Mouse (Mus musculus) midbrain, embryonic 14.5 days (tissue): ENCODE measurements around the gene Gm7029. TPM values are rescaled to one million over a fixed set of nuclear protein-coding genes. Genes with fewer than 3 reads are reported as not detected.
"Not testable (repeated sequence)": the region's sequence is repeated elsewhere in the genome, so short reads cannot be mapped to it uniquely, and the experiment has no call there.

Experiments
- ATAC-seq: fragments of 200-750 bp; cut with Nextera tagmentation; 2 replicates; pipeline ENCODE4 v1.8.0; 2017; ENCODE audit warnings: moderate number of reproducible peaks, moderate library complexity; ENCODE audit not compliant: low FRiP score, low TSS enrichment
- DNase-seq: peaks from one replicate; pipeline ENCODE4 v3.0.0-alpha.2; 2015
- H3K27ac ChIP-seq: fragments of 300-500 bp; sonication (generic); replicated peaks from 2 replicates; pipeline ENCODE4 v1.5.1; 2014; ENCODE audit warnings: mild to moderate bottlenecking, low read depth, low read length, moderate library complexity
- H3K27me3 ChIP-seq: fragments of 300-500 bp; sonication (generic); 2 replicates; pipeline ENCODE4 v1.6.1; 2014; ENCODE audit warnings: low read length, control low read depth, mixed read lengths; ENCODE audit not compliant: control insufficient read depth, insufficient read depth
- H3K36me3 ChIP-seq: fragments of 300-500 bp; sonication (generic); 2 replicates; pipeline ENCODE4 v1.6.1; 2014; ENCODE audit warnings: low read length, control low read depth; ENCODE audit not compliant: control insufficient read depth, insufficient read depth
- H3K4me1 ChIP-seq: fragments of 300-500 bp; sonication (generic); 2 replicates; pipeline ENCODE4 v1.6.1; 2014; ENCODE audit warnings: mild to moderate bottlenecking, antibody characterized with exemption, low read length, control low read depth; ENCODE audit not compliant: control insufficient read depth, insufficient read depth
- H3K4me2 ChIP-seq: fragments of 300-500 bp; sonication (generic); 2 replicates; pipeline ENCODE4 v1.6.1; 2014; ENCODE audit warnings: mild to moderate bottlenecking, low read length, moderate library complexity
- H3K4me3 ChIP-seq: fragments of 300-500 bp; sonication (generic); replicated peaks from 2 replicates; pipeline ENCODE4 v1.5.1; 2014; ENCODE audit warnings: low read depth, low read length
- H3K9ac ChIP-seq: fragments of 300-500 bp; sonication (generic); replicated peaks from 2 replicates; pipeline ENCODE4 v1.6.1; 2014; ENCODE audit warnings: mild to moderate bottlenecking, low read length, moderate library complexity
- H3K9me3 ChIP-seq: fragments of 300-500 bp; sonication (generic); 2 replicates; pipeline ENCODE4 v1.6.1; 2016; ENCODE audit warnings: low read length, control low read depth, mixed read lengths; ENCODE audit not compliant: control insufficient read depth
- WGBS: fragments of 180-500 bp; shearing (Covaris S2); extraction: QIAGEN DNeasy Blood & Tissue Kit; methylation state at CpG from one replicate; pipeline ENCODE4 v1.1.7; 2014; 5-methylcytosine and 5-hydroxymethylcytosine counted together
- polyA plus RNA-seq: library from polyadenylated mRNA; unstranded; fragments of >200 nt; fragmentation: Nextera tagmentation; extraction: Ambion mirVana; gene quantifications from 2 replicates; pipeline ENCODE4 v1.2.1, GENCODE M21; 2014

Gene Gm7029
- polyA plus RNA-seq, 1 experiment from 2014 or later = not detected

DNA sequence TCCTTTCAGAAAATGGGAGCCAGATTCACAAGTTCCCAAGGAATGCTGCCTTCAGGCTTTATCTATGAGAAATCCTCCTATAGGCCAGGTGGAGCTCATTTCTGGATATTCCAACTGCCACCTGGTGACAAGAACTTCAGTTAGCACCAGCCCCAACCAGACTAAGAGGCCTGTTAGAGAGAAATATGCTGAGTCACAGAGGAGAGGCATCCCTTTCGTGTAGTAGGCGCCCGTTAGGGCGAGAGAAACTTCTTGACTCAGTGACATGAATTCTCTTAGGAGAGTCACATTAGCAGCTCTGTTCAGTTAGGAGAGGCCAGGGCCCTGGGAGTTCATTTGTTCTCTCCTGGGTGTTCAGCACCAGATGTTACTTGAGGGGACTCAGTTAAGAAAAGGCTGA, 26.0 kb downstream of the Gm7029 start:
- no peak overlapping the region for H3K9ac ChIP-seq
- WGBS = 84% methylated on average over 4 of the region's 4 CpGs
- ATAC-seq = no peak
- no peak overlapping the region for H3K4me2 ChIP-seq
- no peak overlapping the region for H3K27ac ChIP-seq
- H3K27me3 ChIP-seq = no peaks in the 10 kb centered on the region
- H3K9me3 ChIP-seq = no peaks in the 10 kb centered on the region
- H3K36me3 ChIP-seq = no peaks in the 10 kb centered on the region
- H3K4me1 ChIP-seq = no peaks in the 10 kb centered on the region
- H3K4me3 ChIP-seq = no peak overlapping the region
- DNase-seq = no peak

DNA sequence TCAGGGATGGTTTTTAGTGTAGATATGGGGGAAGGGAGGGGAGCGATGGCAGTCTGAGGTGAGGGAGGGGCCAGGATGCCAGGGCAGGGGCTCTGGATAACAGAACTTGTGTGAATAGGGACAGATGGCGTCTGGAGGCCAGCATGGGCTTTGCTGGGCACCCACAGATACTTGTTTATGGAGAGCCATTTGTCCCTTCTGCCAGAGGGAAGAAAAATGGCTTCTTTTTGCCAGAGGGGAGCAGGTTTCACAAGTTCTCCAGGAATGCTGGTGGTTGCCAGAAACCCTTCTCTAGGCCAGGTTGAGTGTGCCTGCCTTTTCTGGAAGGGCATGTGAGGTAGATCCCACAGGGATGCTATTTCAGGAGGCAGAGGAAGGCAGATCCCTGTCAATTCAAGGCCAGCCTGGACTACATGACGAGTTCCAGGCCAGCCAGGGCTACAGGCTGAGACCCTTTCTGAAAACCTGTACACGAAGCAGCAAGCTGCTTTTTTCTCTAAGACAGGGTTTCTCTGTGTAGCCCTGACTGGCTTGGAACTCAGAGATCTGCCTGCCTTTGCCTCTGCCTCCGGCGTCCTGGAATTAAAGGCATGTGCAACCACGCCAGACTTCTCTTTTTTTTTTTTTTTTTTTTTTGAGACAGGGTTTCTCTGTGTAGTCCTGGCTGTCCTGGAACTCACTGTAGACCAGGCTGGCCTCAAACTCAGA, 26.8 kb downstream of the Gm7029 start:
- Histone ChIP-seq H3K27ac (no peak overlapping the region), H3K9ac (no peak overlapping the region), H3K9me3 (no peaks in the 10 kb centered on the region), H3K36me3 (no peaks in the 10 kb centered on the region), H3K4me2 (no peak overlapping the region), H3K4me1 (no peaks in the 10 kb centered on the region), H3K27me3 (no peaks in the 10 kb centered on the region), H3K4me3 (no peak overlapping the region)
- DNase-seq (no peak), ATAC-seq (no peak)
- 74% methylated on average over 7 of the region's 7 CpGs for WGBS

DNA sequence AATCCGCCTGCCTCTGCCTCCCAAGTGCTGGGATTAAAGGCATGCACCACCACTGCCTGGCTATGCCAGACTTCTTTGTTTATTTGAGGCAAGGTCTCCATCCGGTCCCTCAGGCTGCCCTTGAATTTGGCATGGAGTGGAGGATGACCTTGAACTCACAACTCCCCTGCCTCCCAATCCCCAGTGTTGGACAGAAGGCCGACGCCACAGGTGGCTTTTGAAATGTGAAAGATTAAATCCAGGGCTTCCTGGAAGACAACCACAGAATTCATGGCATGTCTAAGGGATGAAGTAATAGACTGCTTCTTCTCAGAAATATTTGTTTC, 27.3 kb downstream of the Gm7029 start:
- no peaks in the 10 kb centered on the region for H3K4me1 ChIP-seq
- H3K27me3 ChIP-seq = no peaks in the 10 kb centered on the region
- no peaks in the 10 kb centered on the region for H3K9me3 ChIP-seq
- ATAC-seq = no peak
- 86% methylated on average over 4 of the region's 4 CpGs for WGBS
- no peak overlapping the region for H3K9ac ChIP-seq
- no peak overlapping the region for H3K4me2 ChIP-seq
- H3K27ac ChIP-seq = no peak overlapping the region
- H3K4me3 ChIP-seq = no peak overlapping the region
- H3K36me3 ChIP-seq = no peaks in the 10 kb centered on the region
- DNase-seq = no peak

DNA sequence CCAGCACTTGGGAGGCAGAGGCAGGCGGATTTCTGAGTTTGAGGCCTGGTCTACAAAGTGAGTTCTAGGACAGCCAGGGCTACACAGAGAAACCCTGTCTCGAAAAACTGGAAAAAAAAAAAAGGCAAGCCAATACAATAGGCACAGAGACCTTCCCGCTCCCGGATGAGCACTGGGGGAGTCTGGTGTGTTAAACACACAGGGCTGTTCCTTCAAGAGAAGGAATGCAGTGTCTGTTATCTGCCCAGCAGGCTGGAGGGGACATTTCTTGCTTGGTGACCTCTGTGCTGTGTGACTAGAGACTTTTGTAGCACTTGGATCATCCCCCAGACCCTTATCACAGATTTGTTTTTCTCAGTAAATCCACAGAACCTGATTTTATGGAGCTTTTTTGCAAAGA, 28.0 kb downstream of the Gm7029 start:
- Histone ChIP-seq H3K27me3 (no peaks in the 10 kb centered on the region), H3K36me3 (no peaks in the 10 kb centered on the region), H3K27ac (no peak overlapping the region), H3K9ac (no peak overlapping the region), H3K4me2 (no peak overlapping the region), H3K4me3 (no peak overlapping the region), H3K9me3 (no peaks in the 10 kb centered on the region), H3K4me1 (no peaks in the 10 kb centered on the region)
- DNase-seq = no peak
- 84% methylated on average over 4 of the region's 4 CpGs for WGBS
- no peak for ATAC-seq

DNA sequence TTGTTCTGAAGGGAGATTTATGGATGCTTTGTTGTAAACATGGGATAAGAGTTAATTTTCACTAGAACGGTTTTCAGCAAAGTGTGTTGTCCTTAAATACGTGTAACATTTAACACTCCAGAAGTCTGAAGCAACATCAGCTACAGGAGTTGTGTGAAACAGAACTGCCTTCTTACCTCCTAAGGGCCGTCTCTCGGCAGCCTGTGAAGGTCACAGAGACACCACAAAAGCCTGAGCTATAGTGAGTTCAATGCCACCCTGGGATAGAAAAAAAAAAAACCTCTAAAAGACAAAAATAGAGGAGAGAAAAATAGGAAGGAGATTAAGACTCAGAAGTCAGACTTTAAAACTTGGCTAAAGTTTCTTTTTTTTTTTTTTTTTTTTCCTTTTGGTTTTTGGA, 28.4 kb downstream of the Gm7029 start:
- no peaks in the 10 kb centered on the region for H3K4me1 ChIP-seq
- H3K4me2 ChIP-seq = no peak overlapping the region
- no peak overlapping the region for H3K27ac ChIP-seq
- no peaks in the 10 kb centered on the region for H3K27me3 ChIP-seq
- H3K36me3 ChIP-seq = no peaks in the 10 kb centered on the region
- H3K9me3 ChIP-seq = no peaks in the 10 kb centered on the region
- DNase-seq = no peak
- H3K9ac ChIP-seq = no peak overlapping the region
- no peak overlapping the region for H3K4me3 ChIP-seq
- WGBS = 84% methylated on average over 4 of the region's 4 CpGs
- no peak for ATAC-seq

DNA sequence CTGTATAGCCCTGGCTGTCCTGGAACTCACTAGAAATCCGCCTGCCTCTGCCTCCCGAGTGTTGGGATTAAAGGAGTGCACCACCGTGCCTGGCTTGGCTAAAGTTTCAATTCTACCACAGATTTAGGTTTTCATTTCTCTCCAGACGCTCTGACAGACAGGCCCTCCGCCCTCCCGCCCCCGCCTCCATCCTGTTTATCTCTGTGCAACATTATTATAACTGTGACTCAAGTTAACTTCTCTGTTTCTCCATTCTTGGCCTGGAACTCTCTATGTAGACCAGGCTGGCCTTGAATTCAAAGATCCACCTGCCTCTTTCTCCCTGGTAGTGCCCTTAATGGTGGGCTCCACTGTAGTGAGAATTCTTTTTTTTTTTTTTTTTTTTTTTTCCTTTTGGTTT, 28.9 kb downstream of the Gm7029 start:
- no peak overlapping the region for H3K27ac ChIP-seq
- DNase-seq = no peak
- no peak overlapping the region for H3K4me2 ChIP-seq
- H3K36me3 ChIP-seq = no peaks in the 10 kb centered on the region
- 89% methylated on average over 7 of the region's 7 CpGs for WGBS
- H3K27me3 ChIP-seq = no peaks in the 10 kb centered on the region
- H3K9me3 ChIP-seq = no peaks in the 10 kb centered on the region
- H3K9ac ChIP-seq = no peak overlapping the region
- ATAC-seq = no peak
- no peaks in the 10 kb centered on the region for H3K4me1 ChIP-seq
- no peak overlapping the region for H3K4me3 ChIP-seq

DNA sequence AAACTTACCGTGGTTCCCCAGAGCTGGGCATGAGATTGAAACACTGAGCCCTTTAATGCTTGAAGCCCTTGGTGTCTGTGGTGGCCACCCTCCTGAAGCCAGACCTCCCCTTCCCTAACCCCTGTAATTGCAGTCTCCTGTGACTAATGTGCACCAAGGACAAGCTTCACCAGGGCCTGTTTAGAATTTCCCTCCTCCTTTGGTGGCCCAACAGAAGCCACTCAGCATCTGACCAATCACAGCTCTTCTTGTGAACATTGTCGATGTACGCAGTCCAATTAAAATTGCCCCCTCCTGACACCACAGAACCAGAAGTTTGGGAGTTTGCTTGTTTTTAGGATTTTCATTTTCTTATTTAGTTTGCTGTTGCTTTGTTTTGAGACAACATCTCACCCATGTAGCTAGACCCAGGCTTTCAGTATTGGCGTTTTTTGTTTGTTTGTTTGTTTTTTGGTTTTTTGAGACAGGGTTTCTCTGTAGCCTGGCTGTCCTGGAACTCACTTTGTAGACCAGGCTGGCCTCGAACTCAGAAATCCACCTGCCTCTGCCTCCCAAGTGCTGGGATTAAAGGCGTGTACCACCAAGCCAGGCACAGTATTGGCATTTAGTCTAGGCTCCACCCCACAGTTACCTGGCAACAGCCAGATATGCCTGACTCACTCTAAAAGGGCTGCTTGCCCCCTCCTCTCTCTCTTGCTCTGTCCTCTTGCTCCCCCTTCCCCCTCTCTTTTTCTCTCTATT, 30.4 kb downstream of the Gm7029 start:
- ATAC-seq, DNase-seq, H3K9me3 ChIP-seq, H3K4me3 ChIP-seq, H3K9ac ChIP-seq, H3K4me1 ChIP-seq, H3K4me2 ChIP-seq, H3K27ac ChIP-seq, H3K27me3 ChIP-seq, H3K36me3 ChIP-seq: not testable (repeated sequence)
- WGBS = 76% methylated on average over 6 of the region's 6 CpGs

DNA sequence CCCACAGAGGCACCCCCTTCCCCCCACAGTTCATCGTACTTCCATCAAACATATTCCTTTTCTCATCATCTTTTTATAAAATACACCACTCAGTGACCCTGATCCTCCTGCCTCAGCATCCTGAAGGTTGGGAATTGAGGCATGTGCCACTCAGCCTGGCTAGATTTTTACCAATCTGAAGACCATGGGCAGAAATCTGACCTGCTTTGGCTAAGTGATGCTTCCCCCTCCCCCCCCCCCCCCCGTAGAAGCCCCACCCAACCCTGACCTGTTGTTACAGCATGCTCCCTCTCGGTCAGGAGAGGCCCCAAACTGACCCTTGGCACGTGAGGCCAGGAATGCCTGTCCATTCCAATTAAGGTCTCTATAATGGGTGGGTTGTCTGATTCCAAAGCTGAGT, 31.2 kb downstream of the Gm7029 start, which contains the start of gene Platr17:
Gene Platr17, plus strand, starts transcription at position 301 of the 400 bp plus-strand sequence.
- not testable (repeated sequence) for H3K9ac ChIP-seq, H3K4me2 ChIP-seq, ATAC-seq, H3K27me3 ChIP-seq, H3K4me3 ChIP-seq, H3K9me3 ChIP-seq, DNase-seq, H3K36me3 ChIP-seq, H3K4me1 ChIP-seq, H3K27ac ChIP-seq
- 13% methylated on average over 4 of the region's 4 CpGs for WGBS
